Mouse (Mus musculus) heart, adult 11 months (tissue): ENCODE results near the gene Tmem215.

Experiments used
- DNase-seq: peaks from one replicate; pipeline ENCODE4 v3.0.0; 2022

Gene Tmem215

GRCm38 (mm10) chr4:40471880-40472279, at the start of gene Tmem215:
Tmem215 (plus strand) TSS chr4:40472180.
- no peak for DNase-seq

- DNase-seq = no peak
Observed at GRCm38 (mm10) chr4:40431916-40432315, 40.1 kb upstream of the Tmem215 start.

GRCm38 (mm10) chr4:40433379-40433778, 38.6 kb upstream of the Tmem215 start:
- no peak for DNase-seq

DNA sequence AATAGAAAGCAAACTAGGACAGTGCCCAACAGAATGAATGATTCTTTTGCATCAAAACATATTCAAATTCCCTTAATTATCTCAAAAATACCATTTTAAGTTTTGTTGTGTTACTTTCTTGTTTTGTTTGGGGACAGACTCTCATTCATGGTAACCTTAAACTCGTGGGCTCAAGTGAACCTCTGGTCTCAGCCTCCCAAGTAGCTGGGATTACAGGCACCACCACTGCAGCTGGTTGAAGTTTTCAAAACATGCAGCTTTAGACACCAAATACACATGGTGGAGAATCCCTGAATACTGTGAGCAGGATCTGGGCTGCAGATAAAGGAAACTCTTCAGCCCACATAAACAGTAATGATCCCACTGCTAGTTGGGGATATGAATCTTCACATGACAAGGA, 37.6 kb upstream of the Tmem215 start:
- no peak for DNase-seq

DNA sequence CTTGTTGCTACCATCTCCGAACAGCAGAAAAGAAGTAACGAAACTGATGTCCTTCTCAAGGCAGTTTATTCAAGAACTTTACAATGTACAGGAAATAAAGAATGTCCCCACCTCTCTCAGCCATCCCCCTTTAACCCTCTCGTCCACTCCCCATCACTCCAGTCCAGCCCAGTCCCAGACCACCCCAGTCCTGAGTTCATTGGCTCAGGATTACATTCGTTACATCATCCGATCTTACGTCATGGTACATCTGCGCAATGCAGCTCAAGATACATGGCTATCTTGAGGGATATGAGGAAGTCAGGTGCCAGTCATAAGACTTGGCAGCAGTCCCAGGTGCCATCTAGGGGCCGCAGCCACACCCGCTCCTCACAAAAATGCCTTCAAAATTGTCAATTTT, 28.4 kb upstream of the Tmem215 start:
- no peak for DNase-seq

GRCm38 (mm10) chr4:40472700-40473530, 935 bp downstream of the Tmem215 start:
- no peak for DNase-seq

DNA sequence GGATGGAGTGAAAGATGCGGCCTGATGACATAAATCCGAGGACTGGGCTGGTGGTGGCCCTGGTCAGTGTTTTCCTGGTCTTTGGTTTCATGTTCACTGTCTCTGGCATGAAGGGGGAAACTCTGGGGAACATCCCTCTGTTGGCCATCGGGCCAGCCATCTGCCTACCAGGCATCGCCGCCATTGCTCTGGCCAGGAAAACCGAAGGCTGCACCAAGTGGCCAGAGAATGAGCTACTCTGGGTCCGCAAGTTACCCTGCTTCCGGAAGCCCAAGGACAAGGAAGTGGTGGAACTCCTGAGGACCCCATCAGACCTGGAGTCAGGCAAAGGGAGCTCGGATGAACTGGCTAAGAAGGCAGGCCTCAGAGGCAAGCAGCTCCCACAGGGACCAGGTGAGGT, 1.9 kb downstream of the Tmem215 start:
- DNase-seq = no peak

DNA sequence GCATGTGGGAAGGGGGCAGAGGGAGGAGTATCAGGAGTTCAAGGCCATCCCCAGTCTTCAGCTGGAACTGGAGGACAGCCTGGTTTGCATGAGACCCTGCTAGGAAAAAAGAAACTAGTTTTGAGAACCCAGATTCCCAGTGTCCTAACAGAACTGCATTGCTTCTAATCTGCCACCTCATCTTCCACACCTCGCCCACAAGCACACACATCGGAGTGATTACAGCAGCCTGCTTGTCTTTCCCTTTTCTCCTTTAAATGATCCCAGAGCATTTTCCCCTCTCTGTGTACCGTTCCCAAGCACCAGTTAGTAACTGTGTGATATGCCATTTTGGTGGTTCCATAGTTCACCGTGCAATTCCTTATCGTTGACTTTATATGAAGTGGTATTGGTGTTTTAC, 6.0 kb downstream of the Tmem215 start:
- no peak for DNase-seq

DNA sequence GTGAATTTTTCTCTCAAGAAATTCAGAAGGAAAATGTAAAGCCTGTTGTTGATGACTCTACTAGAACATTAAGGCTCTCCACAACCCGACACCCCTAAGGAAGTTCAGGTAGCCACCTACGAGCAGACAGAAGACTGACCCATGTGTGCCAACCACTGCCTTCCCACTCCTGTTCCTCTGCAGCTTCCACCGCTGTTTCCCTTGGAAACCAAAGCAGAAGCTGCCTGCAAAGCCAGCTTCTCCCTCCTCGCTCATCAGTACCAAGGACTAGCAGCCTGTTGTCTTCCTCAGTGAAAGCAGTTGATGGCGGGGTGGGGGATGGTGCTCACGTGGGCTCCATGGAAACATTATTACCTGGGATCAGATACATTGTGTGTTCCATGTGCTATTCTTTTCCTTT, 14.6 kb downstream of the Tmem215 start:
- DNase-seq = peak; percentile 55

- DNase-seq = peak; percentile 79
Observed at GRCm38 (mm10) chr4:40491731-40492130, 19.8 kb downstream of the Tmem215 start.

DNA sequence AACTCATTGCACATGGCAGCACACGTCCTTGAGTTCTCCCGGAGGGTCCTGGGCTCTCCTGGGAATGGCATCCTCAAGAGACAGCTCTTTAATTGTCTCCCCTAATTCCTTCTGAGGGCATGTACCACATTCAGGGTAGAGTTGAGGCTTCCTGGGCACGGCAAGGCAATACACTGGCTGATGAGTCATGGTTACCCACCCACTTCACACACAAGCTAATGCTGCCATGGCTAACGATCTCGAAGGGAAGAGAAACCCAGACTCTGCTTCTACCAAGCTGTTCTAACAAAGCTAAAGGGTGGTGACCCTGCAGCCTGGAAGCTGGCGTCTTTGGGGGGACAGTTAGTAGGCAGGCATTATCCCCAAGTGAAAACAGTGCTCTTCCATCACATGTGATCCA, 24.4 kb downstream of the Tmem215 start:
- no peak for DNase-seq

DNA sequence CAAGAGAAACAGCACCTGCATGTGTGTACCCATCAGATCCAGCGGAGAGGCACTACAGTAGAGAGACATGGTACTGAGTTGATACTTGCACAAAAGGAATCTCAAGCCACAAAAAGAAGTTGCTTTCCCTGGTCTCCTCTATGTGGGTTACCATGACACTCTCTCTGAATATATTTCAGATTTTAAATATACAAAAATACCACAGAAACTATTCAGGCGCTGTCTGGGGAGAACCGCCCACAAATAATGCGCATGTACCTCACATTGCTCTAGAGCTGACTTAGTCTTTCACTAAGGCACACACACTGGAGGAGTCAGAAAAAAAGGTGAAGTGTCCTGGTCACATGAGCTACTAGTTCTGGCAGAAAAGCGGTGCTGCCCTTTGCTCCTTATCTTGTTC, 24.8 kb downstream of the Tmem215 start:
- DNase-seq = peak; percentile 73

GRCm38 (mm10) chr4:40499812-40500591, 28.0 kb downstream of the Tmem215 start:
- peak; percentile 19 for DNase-seq

GRCm38 (mm10) chr4:40502459-40502858, 30.5 kb downstream of the Tmem215 start:
- no peak for DNase-seq

DNA sequence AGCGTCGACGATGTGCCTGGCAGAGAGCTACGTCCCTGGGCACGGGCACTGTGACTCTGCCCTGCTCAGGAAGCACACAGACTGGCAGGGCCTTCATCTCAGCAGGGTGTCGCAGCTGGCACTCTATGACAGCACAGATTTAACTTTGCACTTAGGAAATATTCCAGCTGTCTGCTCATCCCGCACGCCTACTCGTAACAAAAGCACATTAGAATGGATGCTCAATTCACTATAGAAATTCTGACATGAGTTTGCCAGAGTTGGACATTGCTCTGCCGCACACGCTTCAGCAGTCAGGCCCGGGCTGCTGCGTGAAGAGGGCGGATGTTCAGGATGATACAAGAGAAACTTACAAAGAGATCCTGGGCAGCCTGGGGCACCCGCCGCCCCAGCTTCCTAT, 37.6 kb downstream of the Tmem215 start:
- peak; percentile 51 for DNase-seq

DNA sequence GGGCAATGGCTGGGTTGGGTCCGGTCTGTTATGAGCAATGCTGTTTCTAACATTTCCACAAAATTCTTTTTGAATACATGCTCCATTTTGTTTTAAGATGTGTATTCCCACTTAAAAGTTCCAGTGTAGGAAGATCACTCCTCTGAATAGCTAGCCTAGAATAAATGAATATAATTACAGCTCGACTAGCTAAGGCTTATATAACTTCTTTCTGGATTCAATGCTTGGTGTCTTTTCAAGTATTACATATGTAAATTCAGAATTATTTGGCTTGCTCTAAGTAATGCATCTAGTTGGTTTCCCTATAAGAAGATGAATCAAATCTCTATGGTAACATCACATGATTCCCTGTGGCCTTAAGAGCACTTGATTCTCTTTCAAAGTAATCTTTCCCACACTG, 41.3 kb downstream of the Tmem215 start:
- DNase-seq = peak; percentile 16

DNA sequence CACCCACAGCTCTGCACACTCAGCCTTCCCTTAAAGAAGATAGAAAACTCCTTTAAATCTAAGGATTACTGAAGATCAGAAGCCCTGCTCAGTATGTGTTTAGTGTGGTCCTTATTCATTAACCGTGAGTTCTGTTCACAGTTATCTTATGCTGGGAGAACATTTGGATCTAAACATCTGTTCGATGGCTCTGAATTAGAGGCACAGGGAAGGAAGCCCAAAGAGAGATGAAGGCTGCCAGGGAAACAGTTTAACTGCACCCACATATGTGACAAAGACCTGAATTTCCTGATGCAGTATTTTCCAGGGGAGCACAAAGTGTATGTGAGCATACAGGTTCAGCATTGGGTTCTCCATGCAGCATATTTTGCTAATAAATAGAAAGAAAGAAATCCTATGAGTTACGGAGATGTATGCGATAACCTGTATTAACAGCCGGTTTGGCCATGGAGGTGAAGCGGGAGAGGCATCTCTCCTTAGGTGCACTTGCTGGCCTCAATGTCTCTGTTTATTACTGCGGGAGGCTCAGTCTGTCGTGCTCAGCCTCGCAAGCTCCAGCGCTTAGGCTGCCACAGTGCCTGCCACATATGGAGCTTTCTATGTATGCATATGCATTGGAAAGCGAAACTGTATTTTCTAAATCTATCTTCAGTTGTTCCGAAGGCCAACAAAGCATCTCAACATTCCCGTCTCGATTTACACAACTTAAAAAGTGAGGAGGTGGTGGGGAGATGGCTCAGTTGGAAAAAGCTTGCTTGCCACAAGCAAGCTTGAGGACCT, 46.8 kb downstream of the Tmem215 start:
- DNase-seq = peak; percentile 22
